Mouse (Mus musculus): Measurements from ENCODE around the gene Akap9. TPM values are rescaled to one million over a fixed set of nuclear protein-coding genes. Genes with fewer than 3 reads are reported as not detected.
"Not testable (repeated sequence)": the region's sequence is repeated elsewhere in the genome, so short reads cannot be mapped to it uniquely, and the experiment has no call there.

Gene Akap9
- polyA plus RNA-seq (2016; fragmentation: Nextera tagmentation; extraction: Ambion mirVana): 51.3 and 51.8 TPM in 2 replicates

GRCm38 (mm10) chr5:3927801-3928689 is at the start of gene Akap9:
Akap9 (plus strand) TSS chr5:3928054.
- Histone ChIP-seq H3K4me2 (peak within 1 kb of the TSS; percentile 74), H3K4me3 (peak within 1 kb of the TSS; percentile 91), H3K27me3 (replicated peaks) (no peaks in the 10 kb centered on the region), H3K9me3 (replicated peaks) (no peaks in the 10 kb centered on the region), H3K36me3 (0 out of 2 replicates have a peak, but pooled peaks cover 5% of the 10 kb centered on the region), H3K27ac (peak within 1 kb of the TSS; percentile 82), H3K9ac (peak within 1 kb of the TSS; percentile 93), H3K4me1 (peaks cover 25% of the 10 kb centered on the region)
- peak; percentile 91 for ATAC-seq
- WGBS (ENCODE audit: insufficient replicate concordance): under 1% methylated on average over 75 of the region's 82 CpGs

- WGBS (ENCODE audit: insufficient replicate concordance): 73% methylated on average over 7 of the region's 7 CpGs
- not testable (repeated sequence) for H3K9ac ChIP-seq; ATAC-seq; H3K4me2 ChIP-seq; H3K27ac ChIP-seq; H3K27me3 ChIP-seq (replicated peaks); H3K4me1 ChIP-seq; H3K36me3 ChIP-seq; H3K9me3 ChIP-seq (replicated peaks); H3K4me3 ChIP-seq
These were observed 41.0 kb upstream of the Akap9 start for GRCm38 (mm10) chr5:3886862-3887261.

- peaks cover 10% of the 10 kb centered on the region; the same call in 1 of the 2 replicates for H3K4me1 ChIP-seq
- no peak overlapping the region for H3K27ac ChIP-seq
- no peaks in the 10 kb centered on the region; the same call in 1 of the 2 replicates for H3K36me3 ChIP-seq
- no peaks in the 10 kb centered on the region for H3K9me3 ChIP-seq (replicated peaks)
- H3K4me2 ChIP-seq: no peak overlapping the region
- no peak overlapping the region for H3K4me3 ChIP-seq
- no peak overlapping the region for H3K9ac ChIP-seq
- no peaks in the 10 kb centered on the region for H3K27me3 ChIP-seq (replicated peaks)
- no peak for ATAC-seq
These were observed 38.7 kb upstream of the Akap9 start for GRCm38 (mm10) chr5:3889201-3889600.

DNA sequence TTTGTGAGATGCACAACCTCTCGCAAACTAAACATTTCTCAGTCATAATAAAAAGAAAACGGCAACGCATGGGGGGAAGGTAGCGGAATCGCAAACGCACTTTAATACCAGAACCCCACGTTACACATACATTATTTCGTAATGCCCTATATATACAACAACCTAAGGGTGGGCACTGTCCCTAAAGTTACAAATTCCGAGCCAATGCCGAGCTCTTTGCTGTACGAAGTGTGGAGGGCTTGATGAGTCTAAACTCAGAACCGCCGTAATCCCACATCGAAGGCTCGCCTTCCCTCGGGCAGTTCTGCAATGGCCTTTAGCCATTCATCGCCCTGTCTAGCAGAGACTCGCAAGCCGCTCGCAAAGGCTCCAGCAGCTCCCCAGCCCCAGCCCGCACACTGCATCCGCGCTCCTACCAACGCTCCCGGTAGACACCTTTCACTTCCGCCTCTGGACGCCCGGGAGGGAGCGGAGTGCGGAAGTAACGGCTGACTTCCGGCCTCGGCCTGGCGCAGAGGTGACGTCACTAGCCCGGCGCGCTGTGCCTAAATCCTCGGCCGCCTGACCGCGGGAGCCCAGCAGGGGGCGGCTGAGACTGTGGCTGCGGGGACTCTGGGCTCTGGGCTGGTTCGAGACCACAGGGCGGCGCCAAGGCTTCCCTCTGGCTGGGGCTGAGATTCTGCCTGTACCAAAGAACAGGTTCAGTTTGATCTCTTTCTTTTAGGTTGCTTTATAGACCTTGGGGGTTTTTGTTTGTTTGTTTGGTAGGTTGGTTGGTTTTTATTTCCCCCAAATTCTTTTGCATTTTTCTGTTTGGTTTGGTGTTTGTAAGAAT is 34.2 kb upstream of the Akap9 start, which contains the start of gene Mterf1a:
Gene Mterf1a, minus strand, starts transcription at position 475 of the 835 bp plus-strand sequence.
- Histone ChIP-seq H3K27ac (0 out of 2 replicates have a peak within 1 kb of the TSS, but pooled peaks have one; percentile 25), H3K4me2 (peak within 1 kb of the TSS; percentile 71), H3K4me3 (peak within 1 kb of the TSS; percentile 66), H3K9ac (peak within 1 kb of the TSS; percentile 74)
- 3% methylated on average over 10 of the region's 47 CpGs for WGBS (ENCODE audit: insufficient replicate concordance)
- ATAC-seq: peak; percentile 100
- H3K9me3 ChIP-seq (replicated peaks); H3K36me3 ChIP-seq; H3K27me3 ChIP-seq (replicated peaks); H3K4me1 ChIP-seq: not testable (repeated sequence)

DNA sequence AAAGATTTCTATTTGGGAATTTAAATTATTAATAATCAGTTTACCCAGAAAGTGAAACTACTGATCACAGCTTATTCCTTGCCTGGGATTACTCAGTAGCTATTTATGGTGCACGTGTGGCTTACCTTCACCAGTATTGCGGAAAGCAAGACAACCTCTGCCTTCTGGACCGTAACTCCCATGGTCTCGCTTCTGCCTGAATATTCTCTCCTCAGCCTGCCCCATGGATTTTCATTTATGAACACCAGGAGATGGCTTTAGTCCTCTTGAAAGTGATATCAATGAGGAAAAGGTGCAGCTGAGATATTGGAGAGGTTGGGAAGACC is 33.6 kb upstream of the Akap9 start:
- not testable (repeated sequence) for H3K27me3 ChIP-seq (replicated peaks); ATAC-seq; H3K9ac ChIP-seq; H3K4me1 ChIP-seq; H3K36me3 ChIP-seq; H3K27ac ChIP-seq; H3K9me3 ChIP-seq (replicated peaks)
- Histone ChIP-seq H3K4me2 (peak overlapping the region; percentile 37; the same call in 1 of the 2 replicates), H3K4me3 (peak overlapping the region; percentile 26; the same call in 1 of the 2 replicates)
- 87% methylated on average over 4 of the region's 4 CpGs for WGBS (ENCODE audit: insufficient replicate concordance)

DNA sequence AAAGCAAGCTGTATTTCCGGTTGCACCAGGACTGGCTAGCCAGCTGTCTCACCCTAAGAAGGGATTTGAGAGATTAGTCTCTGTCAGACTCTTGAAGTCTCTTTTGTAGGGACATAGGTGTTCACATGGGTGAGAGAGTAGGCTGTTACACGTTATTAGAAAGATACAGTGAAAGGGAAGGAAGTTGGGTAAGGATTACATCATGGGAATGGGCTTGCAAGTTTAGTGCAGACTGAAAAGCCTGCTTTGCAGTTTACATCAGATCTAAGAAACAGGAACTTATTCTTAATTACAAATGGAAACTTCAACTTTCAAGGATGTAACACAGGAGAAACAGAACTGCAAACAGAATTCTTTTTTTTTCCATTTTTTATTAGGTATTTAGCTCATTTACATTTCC is 22.4 kb upstream of the Akap9 start:
- Histone ChIP-seq H3K4me2 (no peak overlapping the region), H3K9ac (no peak overlapping the region), H3K9me3 (replicated peaks) (no peaks in the 10 kb centered on the region), H3K27me3 (replicated peaks) (no peaks in the 10 kb centered on the region), H3K4me3 (no peak overlapping the region), H3K36me3 (no peaks in the 10 kb centered on the region), H3K4me1 (no peaks in the 10 kb centered on the region), H3K27ac (no peak overlapping the region)
- 33% methylated on average over 2 of the region's 2 CpGs for WGBS (ENCODE audit: insufficient replicate concordance)
- ATAC-seq: no peak

GRCm38 (mm10) chr5:3922350-3922749 is 5.5 kb upstream of the Akap9 start:
- Histone ChIP-seq H3K4me2 (no peak overlapping the region), H3K9ac (no peak overlapping the region), H3K4me3 (no peak overlapping the region), H3K36me3 (no peaks in the 10 kb centered on the region), H3K4me1 (no peaks in the 10 kb centered on the region), H3K9me3 (replicated peaks) (no peaks in the 10 kb centered on the region), H3K27ac (no peak overlapping the region), H3K27me3 (replicated peaks) (no peaks in the 10 kb centered on the region)
- 60% methylated on average over 2 of the region's 2 CpGs for WGBS (ENCODE audit: insufficient replicate concordance)
- no peak for ATAC-seq

DNA sequence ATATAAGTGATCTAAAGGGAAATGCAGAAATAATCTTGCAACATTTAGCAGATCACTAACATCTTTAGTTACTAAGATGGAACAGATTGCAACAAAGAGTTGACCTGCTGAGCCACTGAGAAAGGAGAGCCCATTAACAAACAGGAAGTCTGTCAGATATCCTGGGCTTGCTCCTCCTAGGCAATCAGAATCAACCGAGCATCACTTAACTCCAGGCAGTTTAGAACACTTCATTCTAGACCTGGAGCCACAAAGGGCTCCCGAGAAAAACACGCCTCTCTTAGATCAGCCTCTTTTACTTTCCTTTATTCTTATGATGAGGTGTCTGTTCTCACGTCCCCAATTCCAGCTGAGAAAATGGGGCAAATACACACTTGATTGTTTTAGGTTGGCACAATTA is 1.2 kb upstream of the Akap9 start:
- H3K4me2 ChIP-seq: no peak overlapping the region
- H3K36me3 ChIP-seq: 0 out of 2 replicates have a peak, but pooled peaks cover 1% of the 10 kb centered on the region
- 51% methylated on average over 4 of the region's 4 CpGs for WGBS (ENCODE audit: insufficient replicate concordance)
- H3K27me3 ChIP-seq (replicated peaks): no peaks in the 10 kb centered on the region
- no peak for ATAC-seq
- no peak overlapping the region for H3K27ac ChIP-seq
- no peak overlapping the region for H3K4me3 ChIP-seq
- H3K9ac ChIP-seq: no peak overlapping the region
- no peaks in the 10 kb centered on the region for H3K9me3 ChIP-seq (replicated peaks)
- peaks cover 23% of the 10 kb centered on the region for H3K4me1 ChIP-seq

GRCm38 (mm10) chr5:3928690-3929046 is 814 bp downstream of the Akap9 start:
- Histone ChIP-seq H3K4me2 (peak overlapping the region; percentile 74), H3K9me3 (replicated peaks) (no peaks in the 10 kb centered on the region), H3K4me3 (peak overlapping the region; percentile 91), H3K4me1 (peaks cover 25% of the 10 kb centered on the region), H3K27me3 (replicated peaks) (no peaks in the 10 kb centered on the region), H3K27ac (peak overlapping the region; percentile 82), H3K36me3 (0 out of 2 replicates have a peak, but pooled peaks cover 5% of the 10 kb centered on the region), H3K9ac (peak overlapping the region; percentile 93)
- WGBS (ENCODE audit: insufficient replicate concordance): under 1% methylated on average over 12 of the region's 12 CpGs
- ATAC-seq: peak; percentile 73

DNA sequence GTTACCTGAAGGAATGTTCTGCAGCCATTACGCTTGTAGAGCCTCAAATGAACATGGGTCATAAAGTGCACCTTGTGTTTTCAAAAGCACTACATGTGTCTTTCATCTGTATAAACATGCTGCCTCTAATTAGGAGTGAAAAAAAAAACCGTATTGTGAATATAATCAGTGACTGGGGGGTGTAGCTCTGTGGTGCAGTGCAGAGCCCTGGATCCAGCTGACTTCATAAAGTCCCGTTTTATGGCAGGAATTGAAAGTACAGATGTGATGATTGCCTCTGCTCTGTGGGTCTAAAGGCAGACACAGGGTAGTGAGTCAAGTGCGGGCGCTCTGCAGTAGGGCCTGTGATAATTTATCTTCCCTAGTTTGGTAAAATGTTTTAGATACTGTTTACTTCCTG is 2.9 kb downstream of the Akap9 start:
- H3K27ac ChIP-seq: no peak overlapping the region
- H3K9me3 ChIP-seq (replicated peaks): no peaks in the 10 kb centered on the region
- 76% methylated on average over 5 of the region's 5 CpGs for WGBS (ENCODE audit: insufficient replicate concordance)
- H3K4me1 ChIP-seq: peaks cover 25% of the 10 kb centered on the region
- ATAC-seq: no peak
- H3K9ac ChIP-seq: no peak overlapping the region
- 0 out of 2 replicates have a peak, but pooled peaks cover 5% of the 10 kb centered on the region for H3K36me3 ChIP-seq
- no peak overlapping the region for H3K4me2 ChIP-seq
- no peaks in the 10 kb centered on the region for H3K27me3 ChIP-seq (replicated peaks)
- H3K4me3 ChIP-seq: no peak overlapping the region

DNA sequence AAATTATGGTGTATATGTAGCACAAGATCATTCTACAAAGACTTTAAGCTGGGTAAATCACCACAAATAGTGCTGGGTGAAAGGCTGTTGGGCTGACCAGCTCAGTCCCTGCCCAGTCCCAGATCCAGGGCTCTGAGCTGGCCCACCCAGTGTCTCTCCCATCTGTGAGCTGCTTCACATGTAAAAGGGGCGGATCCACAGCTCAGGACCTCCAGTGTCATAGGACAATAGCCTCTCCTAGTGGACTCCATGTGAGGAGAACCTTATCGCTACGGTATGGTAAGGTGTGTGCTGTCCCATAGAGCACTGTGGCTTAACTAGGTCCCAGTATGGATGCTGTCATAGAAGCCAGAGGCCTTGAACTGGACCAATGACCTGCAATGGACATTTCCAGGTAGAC is 3.8 kb downstream of the Akap9 start:
- ATAC-seq: no peak
- Histone ChIP-seq H3K36me3 (0 out of 2 replicates have a peak, but pooled peaks cover 5% of the 10 kb centered on the region), H3K4me2 (no peak overlapping the region), H3K27ac (no peak overlapping the region), H3K4me3 (no peak overlapping the region), H3K9me3 (replicated peaks) (no peaks in the 10 kb centered on the region), H3K4me1 (peaks cover 27% of the 10 kb centered on the region), H3K9ac (no peak overlapping the region), H3K27me3 (replicated peaks) (no peaks in the 10 kb centered on the region)
- WGBS (ENCODE audit: insufficient replicate concordance): 85% methylated on average over 3 of the region's 3 CpGs

DNA sequence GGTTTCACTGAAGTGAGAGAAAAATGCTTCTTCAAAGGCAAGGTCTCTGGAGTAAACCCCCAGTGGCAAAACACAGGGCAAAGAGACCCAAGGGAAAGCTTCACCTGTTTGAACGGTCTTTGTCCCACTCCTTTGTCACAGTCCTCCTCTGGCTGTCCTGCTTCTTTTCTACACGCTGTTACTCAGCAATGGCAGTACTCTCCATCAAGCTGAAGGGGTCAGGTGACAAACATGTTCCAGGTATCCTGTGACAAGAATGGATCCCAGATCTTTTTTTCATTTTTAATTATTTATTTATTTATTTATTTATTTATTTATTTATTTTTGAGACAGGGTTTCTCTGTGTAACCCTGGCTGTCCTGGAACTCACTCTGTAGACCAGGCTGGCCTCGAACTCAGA is 5.7 kb downstream of the Akap9 start:
- WGBS (ENCODE audit: insufficient replicate concordance): 78% methylated on average over 3 of the region's 3 CpGs
- H3K27me3 ChIP-seq (replicated peaks): no peaks in the 10 kb centered on the region
- H3K4me2 ChIP-seq: no peak overlapping the region
- 0 out of 2 replicates have a peak, but pooled peaks cover 5% of the 10 kb centered on the region for H3K36me3 ChIP-seq
- no peaks in the 10 kb centered on the region for H3K9me3 ChIP-seq (replicated peaks)
- H3K27ac ChIP-seq: no peak overlapping the region
- H3K9ac ChIP-seq: no peak overlapping the region
- ATAC-seq: no peak
- peaks cover 33% of the 10 kb centered on the region for H3K4me1 ChIP-seq
- no peak overlapping the region for H3K4me3 ChIP-seq
